Mouse (Mus musculus): ENCODE results near the gene Dusp13. TPM values are rescaled to one million over a fixed set of nuclear protein-coding genes. Genes with fewer than 3 reads are reported as not detected.

The Dusp13 gene
- total RNA-seq, 2 experiments from 2014 or later, result not detected

- ATAC-seq (replicated peaks; ENCODE audit: low FRiP score, low TSS enrichment, poor library complexity, severe bottlenecking), result no peak
These were observed 41.4 kb downstream of the Dusp13 start for GRCm38 (mm10) chr14:21709545-21709944.

GRCm38 (mm10) chr14:21706759-21707571 lies 44.0 kb downstream of the Dusp13 start:
- ATAC-seq (replicated peaks; ENCODE audit: low FRiP score, low TSS enrichment, poor library complexity, severe bottlenecking), result 0 out of 2 replicates have a peak, but pooled peaks have one; percentile 30

GRCm38 (mm10) chr14:21705462-21705861 lies 45.5 kb downstream of the Dusp13 start:
- no peak for ATAC-seq (replicated peaks; ENCODE audit: low FRiP score, low TSS enrichment, poor library complexity, severe bottlenecking)

- no peak for ATAC-seq (replicated peaks; ENCODE audit: low FRiP score, low TSS enrichment, poor library complexity, severe bottlenecking)
These were observed 47.7 kb downstream of the Dusp13 start for GRCm38 (mm10) chr14:21703255-21703654.

GRCm38 (mm10) chr14:21702691-21703090 lies 48.3 kb downstream of the Dusp13 start:
- no peak for ATAC-seq (replicated peaks; ENCODE audit: low FRiP score, low TSS enrichment, poor library complexity, severe bottlenecking)

GRCm38 (mm10) chr14:21696186-21696830 lies 54.7 kb downstream of the Dusp13 start:
- no peak for ATAC-seq (replicated peaks; ENCODE audit: low FRiP score, low TSS enrichment, poor library complexity, severe bottlenecking)

- no peak for ATAC-seq (replicated peaks; ENCODE audit: low FRiP score, low TSS enrichment, poor library complexity, severe bottlenecking)
These were observed 56.0 kb downstream of the Dusp13 start for GRCm38 (mm10) chr14:21695020-21695419.

GRCm38 (mm10) chr14:21691070-21691469 lies 59.9 kb downstream of the Dusp13 start:
- ATAC-seq (replicated peaks; ENCODE audit: low FRiP score, low TSS enrichment, poor library complexity, severe bottlenecking), result no peak

GRCm38 (mm10) chr14:21686376-21687279 lies 64.4 kb downstream of the Dusp13 start:
- no peak for ATAC-seq (replicated peaks; ENCODE audit: low FRiP score, low TSS enrichment, poor library complexity, severe bottlenecking)

- ATAC-seq (replicated peaks; ENCODE audit: low FRiP score, low TSS enrichment, poor library complexity, severe bottlenecking), result no peak
These were observed 65.4 kb downstream of the Dusp13 start for GRCm38 (mm10) chr14:21685411-21686146.

- ATAC-seq (replicated peaks; ENCODE audit: low FRiP score, low TSS enrichment, poor library complexity, severe bottlenecking), result no peak
These were observed 67.1 kb downstream of the Dusp13 start for GRCm38 (mm10) chr14:21683834-21684233.

Other genes with a start within 250 kb of the Dusp13 start
- gene Dupd1, start 36.6 kb downstream of the Dusp13 start, total RNA-seq (2014; fragmentation: Nextera tagmentation), result not detected in 2 replicates
- gene Dupd1, start 36.6 kb downstream of the Dusp13 start, total RNA-seq (2017), result not detected in 2 replicates
- gene Samd8, start 650 bp downstream of the Dusp13 start, total RNA-seq (2014; fragmentation: Nextera tagmentation), result 4.6 and 5.5 TPM in 2 replicates
- 4.4 and 11.1 TPM in 2 replicates for gene Samd8, start 650 bp downstream of the Dusp13 start, total RNA-seq (2017)
- gene Vdac2, start 74.1 kb upstream of the Dusp13 start, total RNA-seq (2014; fragmentation: Nextera tagmentation), result 321 and 323 TPM in 2 replicates
- gene Vdac2, start 74.1 kb upstream of the Dusp13 start, total RNA-seq (2017), result 421 and 441 TPM in 2 replicates
- gene Comtd1, start 97.8 kb upstream of the Dusp13 start, total RNA-seq (2014; fragmentation: Nextera tagmentation), result 67.6 and 76.2 TPM in 2 replicates
- 17.7 and 24.2 TPM in 2 replicates for gene Comtd1, start 97.8 kb upstream of the Dusp13 start, total RNA-seq (2017)
- not detected in 2 replicates for gene Zfp503, start 238.4 kb upstream of the Dusp13 start, total RNA-seq (2014; fragmentation: Nextera tagmentation)
- not detected in 2 replicates for gene Zfp503, start 238.4 kb upstream of the Dusp13 start, total RNA-seq (2017)